Mouse (Mus musculus) MN1 (cell line): ENCODE measurements around the gene Larp4.

ENCODE experiments used
- DNase-seq: peaks from one replicate; pipeline ENCODE4 v3.0.0-alpha.2; 2016; ENCODE audit warnings: low spot score

The Larp4 gene

DNA sequence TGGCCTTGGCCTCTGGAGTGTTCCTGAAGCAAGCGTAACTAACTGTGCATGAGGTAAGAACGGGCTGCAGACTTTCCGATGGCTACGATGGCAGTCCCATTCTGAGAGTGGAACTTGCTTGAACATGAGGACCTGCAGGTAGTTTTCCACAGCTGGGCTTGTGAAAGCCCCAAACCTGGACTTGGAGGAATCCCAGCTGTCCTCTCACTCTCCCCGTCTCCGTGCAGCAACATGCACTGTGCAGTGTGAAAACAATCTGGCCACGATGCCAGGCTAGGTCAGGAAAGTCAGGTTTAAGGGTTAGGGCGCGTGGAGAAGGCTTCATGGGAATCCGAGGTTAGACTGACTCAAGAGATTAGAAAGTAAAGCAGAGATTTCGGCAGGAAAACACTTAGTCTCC is 89.0 kb downstream of the Larp4 start:
- no peak for DNase-seq

DNA sequence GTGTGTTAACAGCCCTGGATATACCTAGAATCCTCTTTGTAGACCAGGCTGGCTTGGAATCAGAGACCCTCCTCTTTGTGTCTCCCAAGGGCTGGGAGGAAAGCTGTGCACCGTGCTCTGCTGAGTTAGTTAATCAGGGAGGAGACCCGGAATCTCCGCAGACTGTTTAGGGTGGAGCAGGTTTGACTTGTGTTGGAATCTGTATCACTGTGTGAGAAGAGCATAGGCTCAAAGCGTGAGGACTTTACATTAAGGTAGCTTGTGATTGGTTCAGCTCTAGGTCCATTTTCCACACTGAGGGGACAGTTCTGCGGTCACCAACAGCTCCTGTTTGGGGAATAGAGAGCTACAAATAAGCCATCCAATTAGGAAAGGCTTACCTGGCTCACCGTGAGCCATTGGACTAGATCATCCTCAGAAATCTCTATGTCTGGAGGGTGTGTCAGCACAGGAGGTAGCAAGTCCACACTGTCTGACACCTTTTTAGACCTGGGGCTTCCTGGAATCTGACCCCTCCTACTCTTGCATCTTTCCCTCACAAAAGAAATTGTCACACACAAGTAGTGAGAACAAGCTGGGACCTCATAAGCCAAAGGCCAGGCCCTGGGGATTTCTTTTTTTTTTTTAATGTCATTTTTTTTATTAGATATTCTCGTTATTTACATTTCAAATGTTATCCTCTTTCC is 89.9 kb downstream of the Larp4 start:
- no peak for DNase-seq

DNA sequence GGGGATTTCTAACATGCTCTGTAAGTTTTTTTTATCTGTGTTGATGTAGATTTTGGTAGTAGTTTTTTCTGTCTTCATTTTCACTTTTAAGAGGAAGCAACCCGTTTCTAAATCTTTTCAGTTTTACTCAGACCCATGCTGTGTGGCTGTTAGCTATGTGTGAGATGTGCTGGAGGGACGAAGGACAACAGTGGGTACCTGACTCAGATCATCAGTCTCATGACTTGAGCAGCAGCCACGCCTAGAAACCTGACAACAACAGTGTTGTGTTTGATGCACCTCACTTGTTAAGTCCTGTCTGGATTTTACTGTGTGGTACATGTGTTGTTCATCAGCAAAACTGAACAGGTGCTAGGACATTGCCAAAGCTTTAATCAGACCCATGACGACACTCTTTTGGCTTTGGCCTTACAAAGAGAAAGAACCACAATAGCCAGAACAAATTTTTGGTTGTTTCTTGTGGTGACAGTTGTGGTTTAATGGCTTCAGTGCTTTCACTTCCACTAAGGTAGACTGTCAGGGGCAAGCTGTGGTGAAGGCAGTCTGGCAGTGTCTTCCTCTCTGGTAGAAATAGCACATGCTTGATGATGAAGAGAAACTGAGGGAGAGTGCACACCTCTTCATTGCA is 90.8 kb downstream of the Larp4 start:
- DNase-seq, result no peak

DNA sequence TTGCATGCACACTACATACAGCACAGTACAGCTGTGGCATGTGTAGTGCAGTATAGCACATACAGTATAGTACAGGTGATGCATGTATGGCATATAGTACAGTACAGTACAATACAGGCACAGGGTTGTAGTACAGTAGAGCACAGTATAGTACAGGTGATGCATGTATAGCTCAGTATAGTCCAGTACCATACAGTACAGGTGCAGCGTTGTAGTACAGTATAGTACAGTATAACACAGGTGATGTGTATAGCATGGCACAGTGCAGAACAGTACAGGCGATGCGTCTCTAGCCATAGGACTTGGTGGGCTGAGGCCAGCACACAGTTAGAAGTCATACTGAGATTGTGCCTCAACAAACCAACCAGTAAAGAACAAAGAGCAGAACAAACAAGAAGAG is 91.5 kb downstream of the Larp4 start:
- no peak for DNase-seq

DNA sequence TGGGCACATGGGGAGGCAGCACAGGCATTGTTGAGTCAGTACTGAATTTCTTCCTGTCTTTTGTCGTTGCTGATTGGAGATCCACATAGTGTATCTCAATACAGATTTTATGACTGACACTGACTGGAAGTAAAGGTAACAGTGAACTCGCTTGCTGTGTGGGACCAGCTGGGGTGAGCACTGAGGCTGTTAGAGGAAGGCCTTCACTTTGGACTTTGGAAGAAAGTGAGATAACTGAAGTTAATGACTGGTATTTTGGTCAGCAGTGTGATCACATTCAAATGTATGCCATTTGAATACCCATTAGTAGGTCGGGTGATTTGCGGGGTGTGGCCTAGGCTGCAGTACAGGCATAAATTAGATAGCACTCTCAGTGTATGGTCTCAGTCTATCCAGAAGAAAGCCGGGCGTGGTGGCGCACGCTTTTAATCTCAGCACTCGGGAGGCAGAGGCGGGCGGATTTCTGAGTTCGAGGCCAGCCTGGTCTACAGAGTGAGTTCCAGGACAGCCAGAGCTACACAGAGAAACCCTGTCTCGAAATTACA is 93.4 kb downstream of the Larp4 start:
- no peak for DNase-seq
